Mouse (Mus musculus): ENCODE data around the gene Fstl5. TPM values are rescaled to one million over a fixed set of nuclear protein-coding genes. Genes with fewer than 3 reads are reported as not detected.

Fstl5 gene
- polyA plus RNA-seq (2015; fragmentation: Nextera tagmentation; extraction: Ambion mirVana), result 0.08 TPM in 1 of 2 replicates, not detected in the other

DNA sequence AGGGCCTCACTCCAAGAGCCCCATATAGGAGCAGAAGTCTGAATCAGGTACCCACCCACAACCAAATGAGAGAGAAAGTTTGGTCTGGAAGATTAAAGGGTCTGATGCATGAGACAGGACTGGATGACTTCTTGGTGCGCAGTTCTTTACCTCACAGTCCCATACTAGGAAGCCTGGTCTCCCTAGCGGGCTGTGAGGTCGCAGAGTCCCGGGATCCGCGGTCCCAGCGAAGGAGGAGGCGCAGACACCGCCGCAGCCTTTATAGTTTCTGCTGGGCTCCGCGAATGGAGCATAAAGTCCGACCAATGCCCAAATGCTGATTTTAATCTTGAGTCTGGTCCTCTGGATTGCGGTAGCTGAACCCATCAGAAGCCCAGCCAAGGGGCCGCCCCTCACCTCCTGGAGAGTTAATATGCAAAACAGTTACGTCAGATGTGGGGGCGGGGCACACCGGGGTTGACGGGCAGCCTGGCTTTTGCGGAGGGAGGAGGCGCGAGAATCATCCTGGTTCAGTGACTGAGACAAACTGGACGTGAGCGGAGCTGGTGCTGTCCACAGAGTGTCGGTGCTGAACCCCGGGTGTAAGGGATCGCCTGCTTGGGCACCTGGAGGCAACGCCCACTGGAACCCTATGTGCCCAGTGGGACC, at the start of gene Fstl5:
Gene Fstl5, plus strand, starts transcription at position 211 of the 648 bp plus-strand sequence.
- no peak within 1 kb of the TSS for H3K4me3 ChIP-seq (ENCODE audit: low read depth, low read length)
- H3K27me3 ChIP-seq (ENCODE audit: control insufficient read depth, insufficient read depth, low read depth, low read length), result no peaks in the 10 kb centered on the region
- ATAC-seq (ENCODE audit: low read depth), result no peak
- WGBS (ENCODE audit: insufficient replicate concordance), result 2% methylated on average over 28 of the region's 28 CpGs
- H3K36me3 ChIP-seq (ENCODE audit: control insufficient read depth, insufficient read depth), result no peaks in the 10 kb centered on the region
- no peak within 1 kb of the TSS for H3K9ac ChIP-seq (ENCODE audit: low read depth, low read length)
- H3K27ac ChIP-seq (ENCODE audit: low read length), result no peak within 1 kb of the TSS
- no peaks in the 10 kb centered on the region for H3K4me1 ChIP-seq (ENCODE audit: control insufficient read depth, low read depth, low read length)
- H3K9me3 ChIP-seq (replicated peaks; ENCODE audit: control insufficient read depth, low read length), result no peaks in the 10 kb centered on the region
- H3K4me2 ChIP-seq (ENCODE audit: low read depth, low read length), result no peak within 1 kb of the TSS

DNA sequence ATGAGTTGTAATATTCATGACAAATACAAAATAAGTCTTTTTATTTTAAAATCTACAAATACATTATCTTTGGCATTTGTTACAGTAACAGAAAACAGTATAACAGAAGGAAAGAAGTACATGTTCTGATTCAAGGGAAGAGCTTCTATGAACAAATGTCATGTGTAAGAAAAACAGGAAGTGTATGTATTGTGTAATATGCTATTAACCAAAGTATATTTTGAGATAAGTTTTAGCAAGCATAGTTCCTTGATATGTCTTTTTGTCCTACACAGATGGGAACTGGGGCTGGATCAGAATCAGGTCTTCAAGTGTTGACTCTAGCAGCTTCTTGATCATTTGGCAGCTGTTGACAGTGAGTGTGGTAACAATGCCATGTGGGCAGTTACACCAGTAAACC, 48.5 kb upstream of the Fstl5 start:
- Histone ChIP-seq H3K9ac (ENCODE audit: low read depth, low read length) (no peak overlapping the region), H3K27me3 (ENCODE audit: control insufficient read depth, insufficient read depth, low read depth, low read length) (no peaks in the 10 kb centered on the region), H3K36me3 (ENCODE audit: control insufficient read depth, insufficient read depth) (no peaks in the 10 kb centered on the region), H3K27ac (ENCODE audit: low read length) (no peak overlapping the region), H3K9me3 (replicated peaks; ENCODE audit: control insufficient read depth, low read length) (no peaks in the 10 kb centered on the region), H3K4me1 (ENCODE audit: control insufficient read depth, low read depth, low read length) (no peaks in the 10 kb centered on the region), H3K4me3 (ENCODE audit: low read depth, low read length) (no peak overlapping the region), H3K4me2 (ENCODE audit: low read depth, low read length) (no peak overlapping the region)
- no peak for ATAC-seq (ENCODE audit: low read depth)

DNA sequence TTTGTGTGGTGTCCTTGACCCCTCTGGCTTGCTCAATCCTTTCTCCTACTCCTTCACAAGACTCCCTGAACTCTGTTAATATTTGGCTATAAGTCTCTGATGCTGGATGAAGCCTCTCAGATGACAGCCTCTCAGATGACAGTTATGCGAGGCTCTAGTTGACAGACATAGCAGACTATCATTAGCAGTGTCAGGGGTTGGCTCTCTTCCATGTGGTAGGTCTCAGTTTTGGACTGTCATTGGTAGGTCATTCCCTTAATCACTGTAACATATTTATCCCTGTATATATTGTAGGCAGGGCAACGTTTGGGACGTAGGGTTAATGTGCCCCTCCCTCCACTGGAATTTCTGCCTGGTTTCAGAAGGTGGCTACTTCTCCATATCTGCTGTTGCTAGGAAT, 22.9 kb upstream of the Fstl5 start:
- Histone ChIP-seq H3K27ac (ENCODE audit: low read length) (no peak overlapping the region), H3K4me2 (ENCODE audit: low read depth, low read length) (no peak overlapping the region), H3K27me3 (ENCODE audit: control insufficient read depth, insufficient read depth, low read depth, low read length) (no peaks in the 10 kb centered on the region), H3K9ac (ENCODE audit: low read depth, low read length) (no peak overlapping the region), H3K36me3 (ENCODE audit: control insufficient read depth, insufficient read depth) (no peaks in the 10 kb centered on the region), H3K9me3 (replicated peaks; ENCODE audit: control insufficient read depth, low read length) (no peaks in the 10 kb centered on the region), H3K4me1 (ENCODE audit: control insufficient read depth, low read depth, low read length) (no peaks in the 10 kb centered on the region), H3K4me3 (ENCODE audit: low read depth, low read length) (no peak overlapping the region)
- WGBS (ENCODE audit: insufficient replicate concordance), result 52% methylated on average over 3 of the region's 3 CpGs
- no peak for ATAC-seq (ENCODE audit: low read depth)

DNA sequence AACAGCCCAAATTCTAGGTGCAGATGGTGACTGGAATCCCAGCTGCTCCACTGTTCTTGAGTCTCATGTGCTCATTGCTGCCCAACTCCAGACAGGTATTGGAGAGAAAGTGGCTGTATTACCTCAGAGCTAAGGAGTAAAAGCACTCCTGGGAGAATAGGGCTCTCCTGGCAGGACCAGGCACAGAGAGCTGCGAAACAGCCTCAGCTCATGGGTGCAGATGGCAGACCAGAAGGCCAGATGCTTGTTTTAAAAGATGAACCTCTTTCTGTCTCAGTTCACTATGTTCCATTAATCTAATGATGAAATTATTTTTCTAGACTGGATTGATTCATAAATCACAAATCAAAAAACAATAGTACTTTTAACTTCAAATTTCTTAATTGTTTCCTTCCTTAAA, 12.1 kb upstream of the Fstl5 start:
- Histone ChIP-seq H3K36me3 (ENCODE audit: control insufficient read depth, insufficient read depth) (no peaks in the 10 kb centered on the region), H3K9me3 (replicated peaks; ENCODE audit: control insufficient read depth, low read length) (no peaks in the 10 kb centered on the region), H3K9ac (ENCODE audit: low read depth, low read length) (no peak overlapping the region), H3K27ac (ENCODE audit: low read length) (no peak overlapping the region), H3K4me3 (ENCODE audit: low read depth, low read length) (no peak overlapping the region), H3K4me2 (ENCODE audit: low read depth, low read length) (no peak overlapping the region), H3K4me1 (ENCODE audit: control insufficient read depth, low read depth, low read length) (no peaks in the 10 kb centered on the region), H3K27me3 (ENCODE audit: control insufficient read depth, insufficient read depth, low read depth, low read length) (no peaks in the 10 kb centered on the region)
- no peak for ATAC-seq (ENCODE audit: low read depth)
- WGBS (ENCODE audit: insufficient replicate concordance), result 50% methylated on average over 1 of the region's 1 CpGs

DNA sequence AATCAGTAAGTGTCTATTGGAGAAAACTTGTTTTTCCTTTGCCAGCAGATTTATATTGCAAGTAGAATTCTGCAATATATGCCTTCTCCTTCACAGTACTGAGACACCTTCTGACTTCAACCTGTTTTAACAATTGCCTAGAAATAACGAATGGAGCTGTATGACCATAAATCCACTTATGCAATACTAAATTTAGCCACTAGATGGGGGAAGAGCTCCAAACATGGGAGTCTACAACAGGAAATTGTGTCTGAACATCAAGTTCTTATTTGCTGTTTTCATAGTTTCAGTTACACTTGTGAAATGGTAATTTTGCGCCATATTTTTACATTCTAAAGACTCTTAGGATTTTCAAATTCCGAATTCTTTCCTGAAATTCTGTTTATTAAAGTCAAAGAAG, 6.2 kb upstream of the Fstl5 start:
- Histone ChIP-seq H3K4me1 (ENCODE audit: control insufficient read depth, low read depth, low read length) (no peaks in the 10 kb centered on the region), H3K4me2 (ENCODE audit: low read depth, low read length) (no peak overlapping the region), H3K27me3 (ENCODE audit: control insufficient read depth, insufficient read depth, low read depth, low read length) (no peaks in the 10 kb centered on the region), H3K27ac (ENCODE audit: low read length) (no peak overlapping the region), H3K9me3 (replicated peaks; ENCODE audit: control insufficient read depth, low read length) (no peaks in the 10 kb centered on the region), H3K36me3 (ENCODE audit: control insufficient read depth, insufficient read depth) (no peaks in the 10 kb centered on the region), H3K4me3 (ENCODE audit: low read depth, low read length) (no peak overlapping the region), H3K9ac (ENCODE audit: low read depth, low read length) (no peak overlapping the region)
- ATAC-seq (ENCODE audit: low read depth), result no peak
- 1% methylated on average over 3 of the region's 3 CpGs for WGBS (ENCODE audit: insufficient replicate concordance)

DNA sequence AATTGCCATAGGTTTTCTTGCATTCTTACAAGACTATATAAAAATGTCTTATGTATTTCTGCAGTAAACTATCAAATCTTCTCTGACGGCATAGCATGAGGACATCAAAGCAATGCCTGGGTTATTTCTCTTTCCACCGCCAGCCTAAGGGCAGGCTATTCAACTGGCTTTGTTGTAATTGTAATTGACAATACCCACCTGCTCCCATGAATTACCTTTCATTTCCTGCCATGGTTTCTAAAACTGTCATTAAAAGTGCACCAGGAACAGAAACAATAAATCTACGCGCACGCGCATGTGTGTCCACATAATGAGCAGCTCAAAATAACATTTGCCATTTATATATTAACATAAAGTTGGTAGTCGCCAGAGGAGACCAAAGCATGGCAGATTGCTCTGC, 1.2 kb upstream of the Fstl5 start:
- no peak overlapping the region for H3K9ac ChIP-seq (ENCODE audit: low read depth, low read length)
- 74% methylated on average over 7 of the region's 7 CpGs for whole genome bisulfite sequencing (ENCODE audit: insufficient replicate concordance)
- H3K9me3 ChIP-seq (replicated peaks; ENCODE audit: control insufficient read depth, low read length), result no peaks in the 10 kb centered on the region
- H3K4me2 ChIP-seq (ENCODE audit: low read depth, low read length), result no peak overlapping the region
- H3K4me3 ChIP-seq (ENCODE audit: low read depth, low read length), result no peak overlapping the region
- no peak overlapping the region for H3K27ac ChIP-seq (ENCODE audit: low read length)
- H3K4me1 ChIP-seq (ENCODE audit: control insufficient read depth, low read depth, low read length), result no peaks in the 10 kb centered on the region
- no peaks in the 10 kb centered on the region for H3K36me3 ChIP-seq (ENCODE audit: control insufficient read depth, insufficient read depth)
- no peaks in the 10 kb centered on the region for H3K27me3 ChIP-seq (ENCODE audit: control insufficient read depth, insufficient read depth, low read depth, low read length)
- no peak for ATAC-seq (ENCODE audit: low read depth)

DNA sequence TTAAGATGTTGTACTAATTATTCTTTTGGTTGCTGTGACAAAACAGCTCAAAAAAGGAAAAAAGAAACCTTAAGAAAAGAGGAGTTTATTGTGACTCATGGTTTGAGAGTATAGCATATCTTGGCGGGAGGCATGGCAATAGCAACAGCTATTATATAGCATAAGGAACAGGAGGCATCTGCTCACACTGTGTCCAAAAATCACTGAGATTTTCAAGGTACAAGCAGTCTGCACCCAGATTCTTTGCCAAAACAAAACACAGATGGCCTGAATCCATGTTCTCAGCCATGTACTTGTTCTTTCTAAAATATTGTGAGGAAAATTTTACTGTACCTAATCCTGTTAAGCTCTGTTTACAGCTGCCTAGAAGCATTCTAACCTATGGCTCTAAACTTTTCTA, 66.4 kb downstream of the Fstl5 start:
- no peak overlapping the region for H3K4me3 ChIP-seq (ENCODE audit: low read depth, low read length)
- no peak overlapping the region for H3K9ac ChIP-seq (ENCODE audit: low read depth, low read length)
- H3K9me3 ChIP-seq (replicated peaks; ENCODE audit: control insufficient read depth, low read length), result no peaks in the 10 kb centered on the region
- H3K27ac ChIP-seq (ENCODE audit: low read length), result no peak overlapping the region
- ATAC-seq (ENCODE audit: low read depth), result no peak
- WGBS (ENCODE audit: insufficient replicate concordance), result 55% methylated on average over 1 of the region's 1 CpGs
- H3K36me3 ChIP-seq (ENCODE audit: control insufficient read depth, insufficient read depth), result no peaks in the 10 kb centered on the region
- no peaks in the 10 kb centered on the region for H3K4me1 ChIP-seq (ENCODE audit: control insufficient read depth, low read depth, low read length)
- H3K27me3 ChIP-seq (ENCODE audit: control insufficient read depth, insufficient read depth, low read depth, low read length), result no peaks in the 10 kb centered on the region
- H3K4me2 ChIP-seq (ENCODE audit: low read depth, low read length), result no peak overlapping the region

DNA sequence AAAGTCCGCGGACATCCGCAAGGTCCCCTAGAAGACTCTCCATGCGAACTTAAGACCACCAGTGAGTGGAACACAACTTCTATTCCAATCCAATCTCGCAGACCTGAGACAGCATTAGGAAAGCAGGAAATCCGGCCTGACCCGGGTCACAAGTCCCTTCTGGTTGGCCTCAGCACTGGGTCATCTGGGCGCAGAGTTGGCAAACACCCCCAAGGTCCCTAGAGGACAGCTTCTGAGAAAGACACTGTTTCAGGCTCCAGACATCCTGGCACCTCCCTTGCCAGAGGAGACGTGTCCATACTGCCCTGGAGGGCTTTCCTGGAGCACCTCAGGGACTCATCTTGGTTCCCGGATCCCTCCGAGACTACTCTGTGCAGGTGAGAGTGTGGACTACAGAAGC, 73.8 kb downstream of the Fstl5 start:
- Histone ChIP-seq H3K9ac (ENCODE audit: low read depth, low read length) (no peak overlapping the region), H3K4me2 (ENCODE audit: low read depth, low read length) (no peak overlapping the region), H3K36me3 (ENCODE audit: control insufficient read depth, insufficient read depth) (no peaks in the 10 kb centered on the region), H3K27ac (ENCODE audit: low read length) (no peak overlapping the region), H3K9me3 (replicated peaks; ENCODE audit: control insufficient read depth, low read length) (no peaks in the 10 kb centered on the region), H3K4me3 (ENCODE audit: low read depth, low read length) (no peak overlapping the region), H3K4me1 (ENCODE audit: control insufficient read depth, low read depth, low read length) (no peaks in the 10 kb centered on the region), H3K27me3 (ENCODE audit: control insufficient read depth, insufficient read depth, low read depth, low read length) (no peaks in the 10 kb centered on the region)
- 72% methylated on average over 11 of the region's 11 CpGs for WGBS (ENCODE audit: insufficient replicate concordance)
- no peak for ATAC-seq (ENCODE audit: low read depth)

DNA sequence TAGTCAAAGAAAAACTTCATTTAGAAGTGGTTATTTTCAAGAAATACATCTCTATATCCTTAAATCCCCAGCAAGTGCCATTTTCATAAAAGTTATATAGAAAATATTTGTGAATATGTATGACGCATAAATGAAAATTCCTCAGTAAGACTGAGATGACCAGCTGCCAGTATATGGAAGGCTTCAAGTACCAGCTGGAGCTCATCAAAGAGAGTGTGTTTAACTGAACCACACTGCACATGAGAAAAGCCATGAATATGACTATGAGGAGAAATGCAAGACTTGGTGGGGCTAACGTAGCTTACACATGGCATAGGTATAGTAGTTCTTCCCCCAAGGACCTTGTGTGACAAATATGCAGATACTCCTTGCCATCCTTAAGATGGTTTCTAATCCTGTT, 164.8 kb downstream of the Fstl5 start:
- Histone ChIP-seq H3K9ac (ENCODE audit: low read depth, low read length) (no peak overlapping the region), H3K4me2 (ENCODE audit: low read depth, low read length) (no peak overlapping the region), H3K27ac (ENCODE audit: low read length) (no peak overlapping the region), H3K27me3 (ENCODE audit: control insufficient read depth, insufficient read depth, low read depth, low read length) (no peaks in the 10 kb centered on the region), H3K4me3 (ENCODE audit: low read depth, low read length) (no peak overlapping the region), H3K4me1 (ENCODE audit: control insufficient read depth, low read depth, low read length) (no peaks in the 10 kb centered on the region), H3K36me3 (ENCODE audit: control insufficient read depth, insufficient read depth) (no peaks in the 10 kb centered on the region), H3K9me3 (replicated peaks; ENCODE audit: control insufficient read depth, low read length) (no peaks in the 10 kb centered on the region)
- no peak for ATAC-seq (ENCODE audit: low read depth)
- 66% methylated on average over 2 of the region's 2 CpGs for WGBS (ENCODE audit: insufficient replicate concordance)

Measured in liver, embryonic 16.5 days (tissue).